Mouse (Mus musculus) bone marrow, adult 2 months (tissue): ENCODE data around the gene Ubl4b. TPM values are rescaled to one million over a fixed set of nuclear protein-coding genes. Genes with fewer than 3 reads are reported as not detected.
A peak's percentile ranks its signal among the peaks of the same experiment; 100 is the strongest.

Source experiments
- H3K27ac ChIP-seq: fragments of 200-500 bp; 2 replicates; pipeline ENCODE4 v1.5.1; 2012; ENCODE audit warnings: low read depth, mild to moderate bottlenecking, control low read depth, inconsistent platforms, low read length; ENCODE audit not compliant: control insufficient read depth, poor library complexity, insufficient read depth
- H3K4me1 ChIP-seq: fragments of 200-500 bp; 2 replicates; pipeline ENCODE4 v1.6.1; 2011; ENCODE audit warnings: low read length; ENCODE audit not compliant: control insufficient read depth, insufficient read depth
- H3K4me3 ChIP-seq: fragments of 200-500 bp; replicated peaks from 2 replicates; pipeline ENCODE3; 2011; ENCODE audit warnings: mild to moderate bottlenecking, low read depth, low read length, control low read depth; ENCODE audit not compliant: control insufficient read depth
- CTCF ChIP-seq: fragments of 200-500 bp; IDR thresholded peaks from 2 replicates; pipeline ENCODE4 v1.5.1; 2011; ENCODE audit warnings: low read length, control low read depth; ENCODE audit not compliant: control insufficient read depth, insufficient read depth
- POLR2A ChIP-seq: fragments of 200-500 bp; IDR thresholded peaks from 2 replicates; pipeline ENCODE4 v1.6.1; 2011; ENCODE audit warnings: low read depth, mild to moderate bottlenecking, control low read depth, low read length, borderline replicate concordance; ENCODE audit not compliant: control insufficient read depth
- WGBS: fragments of 180-500 bp; shearing (Covaris S2); methylation state at CpG from one replicate; pipeline ENCODE4 v1.1.7; 2018; 5-methylcytosine and 5-hydroxymethylcytosine counted together
- polyA plus RNA-seq: library from polyadenylated mRNA; stranded (reverse); fragments of >200 nt; gene quantifications from 2 replicates; pipeline ENCODE4 v1.2.4, GENCODE M21; 2011; ENCODE audit warnings: low replicate concordance; ENCODE audit not compliant: missing spikeins, insufficient read depth, insufficient read length

Gene Ubl4b
- polyA plus RNA-seq, 1 experiment = not detected

DNA sequence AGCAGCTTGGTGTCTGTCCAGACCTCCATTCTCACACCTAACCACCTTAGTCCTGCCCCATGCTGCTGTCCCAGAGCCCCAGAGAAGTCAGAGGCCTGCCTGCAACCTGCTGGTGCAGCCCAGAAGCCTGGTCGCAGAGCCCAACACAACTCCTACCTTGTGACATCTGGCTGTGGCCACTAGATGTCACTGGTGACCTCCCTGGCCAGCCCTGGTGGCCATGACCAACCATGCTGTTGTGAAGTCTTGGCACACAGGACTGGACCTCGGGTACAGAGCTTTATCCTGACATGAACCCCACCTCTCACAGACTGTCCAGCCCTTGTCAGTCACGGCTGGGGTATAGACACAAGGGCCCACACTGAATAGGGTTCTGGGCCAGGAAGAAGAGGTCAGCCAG, 4.3 kb upstream of the Ubl4b start:
- Histone ChIP-seq H3K4me3 (no peak overlapping the region), H3K4me1 (no peaks in the 10 kb centered on the region), H3K27ac (no peak overlapping the region)
- WGBS = 10% methylated on average over 3 of the region's 3 CpGs
- no peak for TF ChIP-seq POLR2A
- peak; percentile 83 for TF ChIP-seq CTCF

DNA sequence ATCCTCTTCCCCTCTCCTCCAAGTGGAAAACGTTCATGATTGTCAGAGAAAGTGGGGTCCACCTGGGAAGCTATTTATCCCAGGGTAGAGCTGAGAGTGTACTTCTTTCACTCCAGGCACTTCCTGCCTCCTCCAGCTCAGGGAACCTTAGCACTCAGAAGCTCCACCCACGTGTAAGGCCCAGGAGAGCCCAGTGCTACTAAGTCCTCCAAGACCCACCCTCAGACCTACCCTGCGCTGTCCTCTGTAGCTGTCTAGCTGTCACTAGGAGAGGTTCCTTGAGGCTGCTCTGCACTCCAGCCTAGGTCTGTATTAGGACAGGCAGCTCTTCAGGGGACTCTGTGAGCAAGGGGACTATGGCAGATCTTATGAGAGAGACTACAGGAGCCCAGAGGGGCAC, 3.9 kb upstream of the Ubl4b start:
- H3K27ac ChIP-seq = no peak overlapping the region
- WGBS = 56% methylated on average over 3 of the region's 3 CpGs
- H3K4me3 ChIP-seq = no peak overlapping the region
- TF ChIP-seq POLR2A (no peak), CTCF (no peak)
- no peaks in the 10 kb centered on the region for H3K4me1 ChIP-seq

DNA sequence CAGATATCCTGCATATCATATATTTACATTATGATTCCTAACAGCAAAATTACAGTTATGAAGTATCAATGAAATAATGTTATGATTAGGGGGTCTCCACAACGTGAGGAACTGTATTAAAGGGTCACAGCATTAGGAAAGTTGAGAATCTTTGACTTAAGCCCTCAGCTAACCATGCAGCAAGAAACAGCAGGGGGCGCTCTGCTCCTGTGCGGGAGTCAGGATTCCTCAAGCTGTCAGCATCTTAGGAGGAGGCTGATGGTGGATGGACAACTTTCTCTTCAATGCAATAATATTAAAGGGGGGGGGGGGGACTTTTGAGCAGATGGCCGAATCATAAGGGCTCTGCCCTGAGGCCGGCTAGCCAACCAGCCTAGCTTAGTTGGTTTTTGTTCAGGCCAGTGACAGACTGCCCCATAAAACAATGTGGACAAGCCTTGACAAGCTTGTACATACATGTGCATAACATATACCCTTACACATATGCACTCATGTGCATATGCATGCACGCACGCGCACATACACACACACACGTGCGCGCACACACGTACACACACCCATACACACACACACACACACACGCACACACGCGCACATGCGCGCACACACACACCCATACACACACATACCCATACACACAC, 4.3 kb downstream of the Ubl4b start:
- WGBS = 74% methylated on average over 17 of the region's 17 CpGs
- TF ChIP-seq POLR2A (no peak), CTCF (peak; percentile 60)
- Histone ChIP-seq H3K4me3 (no peak overlapping the region), H3K27ac (no peak overlapping the region), H3K4me1 (no peaks in the 10 kb centered on the region; the same call in 1 of the 2 replicates)

DNA sequence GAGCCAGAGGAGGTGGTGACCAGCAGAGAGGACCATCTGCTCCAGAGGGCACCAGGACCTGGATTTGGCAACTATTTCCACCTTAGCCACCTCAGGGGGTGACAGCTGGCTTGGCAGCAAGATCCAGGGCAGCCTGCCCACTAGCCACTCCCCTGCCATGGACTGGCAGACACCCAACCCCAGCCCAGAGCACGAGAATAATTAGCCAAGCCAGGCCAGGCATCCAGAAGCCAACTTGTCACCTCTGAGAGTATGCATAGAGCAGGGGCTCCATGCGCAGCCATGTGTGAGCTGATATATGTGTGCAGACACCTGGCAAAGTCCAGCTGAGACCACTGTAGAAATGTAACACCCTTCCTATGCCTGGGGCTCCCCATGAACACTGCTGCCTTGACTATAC, 7.9 kb downstream of the Ubl4b start:
- Histone ChIP-seq H3K4me1 (no peaks in the 10 kb centered on the region; the same call in 1 of the 2 replicates), H3K27ac (no peak overlapping the region), H3K4me3 (no peak overlapping the region)
- no peak for TF ChIP-seq POLR2A
- TF ChIP-seq CTCF = no peak
- WGBS = 47% methylated on average over 2 of the region's 2 CpGs

DNA sequence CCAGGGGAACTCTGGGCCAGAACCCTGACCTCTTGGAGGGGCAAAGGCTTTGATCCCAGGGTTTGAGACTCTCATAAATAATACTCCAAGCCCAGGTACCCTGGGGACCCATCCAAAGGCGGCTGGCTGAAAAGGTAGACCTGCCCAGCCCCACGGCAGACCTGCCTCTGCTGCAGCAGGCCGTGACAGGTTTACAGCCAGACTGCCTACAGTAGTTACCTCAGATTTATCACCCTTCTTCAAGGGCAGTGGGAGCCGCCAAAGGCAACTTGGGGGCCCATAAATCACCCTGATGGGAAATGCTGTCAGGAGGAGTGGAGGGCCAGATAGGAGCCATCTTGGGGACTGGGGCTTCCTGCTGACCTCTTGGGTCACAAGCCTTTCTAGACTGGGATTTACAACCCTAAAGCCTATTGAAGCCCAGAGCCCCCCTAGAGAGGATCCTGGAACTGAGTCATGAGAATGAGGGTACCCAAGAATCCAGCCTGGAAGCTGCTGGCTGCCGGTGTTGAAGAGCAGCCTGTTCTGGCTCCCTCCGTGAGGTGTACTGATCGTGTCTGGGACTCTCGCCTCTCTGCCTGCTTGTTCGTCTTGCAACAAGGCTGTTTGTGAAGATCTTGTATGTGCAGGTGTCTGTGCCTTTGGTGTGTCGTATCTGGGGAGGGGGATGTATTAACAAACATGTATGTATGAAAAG, 9.0 kb downstream of the Ubl4b start:
- Histone ChIP-seq H3K4me1 (no peaks in the 10 kb centered on the region; the same call in 1 of the 2 replicates), H3K27ac (no peak overlapping the region), H3K4me3 (no peak overlapping the region)
- no peak for TF ChIP-seq POLR2A
- TF ChIP-seq CTCF = no peak
- WGBS = 72% methylated on average over 10 of the region's 10 CpGs

DNA sequence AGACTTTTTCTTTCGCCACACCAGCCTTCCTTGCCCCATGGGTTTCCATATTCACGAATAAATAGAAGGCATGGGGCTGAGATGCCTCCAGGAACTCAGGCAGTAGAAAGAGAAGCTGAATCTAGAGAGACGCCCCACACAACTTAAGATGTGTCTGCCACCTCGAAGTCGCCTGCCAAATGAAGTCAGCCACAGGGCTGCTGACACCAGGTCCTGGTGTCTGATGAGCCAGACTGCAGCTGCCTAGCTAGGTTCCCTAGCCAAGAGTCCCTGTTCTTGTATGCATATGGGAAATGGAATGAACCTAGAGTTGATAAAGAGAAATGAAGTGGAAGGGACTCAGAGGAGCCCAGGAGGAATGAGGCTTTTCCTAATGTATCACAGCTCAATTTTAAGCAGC, 9.6 kb downstream of the Ubl4b start:
- TF ChIP-seq CTCF (no peak), POLR2A (no peak)
- Histone ChIP-seq H3K4me1 (no peaks in the 10 kb centered on the region), H3K27ac (no peak overlapping the region), H3K4me3 (no peak overlapping the region)
- 69% methylated on average over 5 of the region's 5 CpGs for WGBS

DNA sequence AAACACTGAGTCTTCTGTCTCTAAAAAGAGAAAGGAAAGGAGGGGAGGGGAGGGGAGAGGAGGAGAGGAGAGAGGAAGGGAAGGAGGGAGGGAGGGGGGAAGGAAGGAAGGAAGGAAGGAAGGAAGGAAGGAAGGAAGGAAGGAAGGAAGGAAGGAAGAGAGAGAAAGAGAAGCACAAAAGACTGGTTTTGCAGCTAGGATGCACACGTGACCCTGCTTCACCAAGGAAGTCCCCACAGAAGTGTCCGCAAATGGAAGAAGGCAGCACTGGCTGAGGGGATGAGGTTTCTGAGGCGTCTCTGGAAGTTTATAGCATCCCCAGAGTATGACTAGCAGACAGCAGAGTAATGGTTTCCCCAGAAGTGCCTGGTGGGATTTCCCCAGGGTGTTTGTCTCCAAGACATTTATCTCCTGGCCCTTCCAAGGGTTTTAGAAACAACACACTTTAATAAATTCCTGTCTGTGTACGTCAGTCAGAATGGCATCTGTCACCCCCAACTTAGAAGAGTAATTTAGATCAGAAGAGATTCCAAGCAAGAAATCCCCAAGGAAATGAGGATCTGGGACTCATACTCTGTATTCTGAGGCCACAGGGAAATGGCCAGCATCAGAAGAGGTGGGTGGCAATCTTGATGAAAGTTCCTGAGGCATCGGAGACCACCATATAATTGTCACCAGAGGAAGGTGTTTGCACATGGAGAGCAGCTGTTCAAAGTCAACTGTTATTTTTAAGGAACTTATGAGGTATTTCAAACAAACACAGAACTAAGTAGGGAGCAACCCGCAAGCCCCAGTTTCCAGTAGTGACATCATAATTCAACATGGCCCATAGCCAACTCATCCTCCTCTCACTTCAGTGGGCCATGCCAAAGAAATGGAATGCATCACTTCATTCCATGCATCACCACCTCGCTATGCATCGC, 11.5 kb downstream of the Ubl4b start:
- Histone ChIP-seq H3K4me1 (no peaks in the 10 kb centered on the region), H3K4me3 (no peak overlapping the region), H3K27ac (no peak overlapping the region)
- WGBS = 80% methylated on average over 8 of the region's 8 CpGs
- no peak for TF ChIP-seq POLR2A
- TF ChIP-seq CTCF = no peak

DNA sequence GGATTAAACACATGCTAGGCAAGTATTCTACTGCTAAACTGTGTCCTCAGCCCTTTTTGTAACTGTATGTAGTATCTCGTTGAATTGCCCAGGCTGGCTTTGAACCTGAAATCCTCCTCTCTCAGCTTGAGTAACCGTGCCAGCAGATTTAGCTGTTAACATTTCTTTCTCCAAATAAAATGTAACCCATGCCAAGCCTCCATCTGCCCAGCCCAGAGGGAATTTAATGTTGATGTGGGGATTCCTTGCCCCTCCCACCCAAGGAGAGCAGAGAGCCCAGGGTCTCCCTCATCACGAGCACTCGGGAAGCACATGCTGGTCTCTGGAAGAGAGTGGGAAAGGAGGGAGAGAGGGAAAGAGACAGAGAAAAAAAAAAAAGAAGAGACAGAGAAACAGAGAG, 12.3 kb downstream of the Ubl4b start:
- H3K4me1 ChIP-seq = no peaks in the 10 kb centered on the region
- H3K4me3 ChIP-seq = no peak overlapping the region
- H3K27ac ChIP-seq = no peak overlapping the region
- 80% methylated on average over 4 of the region's 4 CpGs for WGBS
- TF ChIP-seq CTCF (no peak), POLR2A (no peak)
